Mouse (Mus musculus): ENCODE results near the gene Zdhhc17.

The Zdhhc17 gene

DNA sequence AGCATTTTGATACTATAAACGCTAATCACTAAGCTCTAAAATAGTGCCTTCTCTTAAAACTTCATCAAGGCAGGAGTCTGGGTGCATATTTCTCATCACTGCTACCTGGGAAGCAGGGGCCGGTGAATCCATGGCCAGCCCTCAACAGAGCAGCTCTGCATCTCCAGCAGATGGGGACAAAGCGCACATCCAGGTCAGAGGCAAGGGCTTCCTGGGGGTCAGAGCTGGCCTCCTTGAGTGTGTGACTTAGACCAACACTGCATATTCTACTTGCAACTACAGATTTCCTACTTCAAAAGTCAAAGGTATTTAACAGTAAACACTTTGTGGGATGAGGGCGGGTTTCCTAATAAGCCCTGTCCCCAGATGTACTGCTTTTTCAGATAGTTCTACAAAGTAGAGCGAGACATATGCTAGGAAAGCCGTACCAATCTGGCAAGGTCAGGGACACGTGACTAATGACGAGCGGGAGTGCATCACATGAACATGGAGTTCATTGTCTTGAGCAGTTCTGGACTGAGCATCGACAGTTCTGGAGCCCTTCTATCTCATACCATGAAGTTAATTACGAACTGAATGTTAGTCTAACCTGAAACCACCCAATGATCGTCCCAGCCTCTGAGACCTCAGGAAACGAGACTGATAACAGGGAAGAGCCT is 69.1 kb downstream of the Zdhhc17 start:
- POLR2A ChIA-PET, result interaction anchor here in 2 of 4 experiments (0.7 to 2.0 kb wide), 6 partner anchors 9 to 62 kb away, joined by 3 to 13 read pairs (median 5); partner anchors contain the start of gene Csrp2 (in 1 of the 2)
- CTCF ChIA-PET, result interaction anchor here in 1 of 4 experiments (0.7 kb wide), 1 partner anchor 154 kb away, joined by 5 read pairs; no protein-coding TSS in a partner anchor

DNA sequence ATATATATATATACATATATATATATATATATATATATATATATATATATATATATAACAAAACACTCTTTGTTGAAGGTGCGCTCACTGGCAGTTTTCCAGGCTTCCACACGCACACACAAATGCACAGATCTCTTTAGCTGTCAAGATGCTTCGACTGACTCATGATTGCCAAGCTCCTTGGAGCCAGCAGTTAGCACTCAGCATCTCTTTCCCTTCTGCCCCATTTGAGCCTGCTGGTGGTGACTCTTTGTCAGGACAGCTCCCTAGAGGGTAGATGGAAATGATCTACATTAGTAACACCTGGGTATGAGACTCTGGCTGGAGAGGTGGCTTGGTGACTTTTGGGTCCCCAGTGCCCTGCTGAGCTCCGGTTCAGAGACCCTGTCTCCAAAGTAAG is 70.2 kb downstream of the Zdhhc17 start:
- ChIA-PET CTCF (no interaction called here), POLR2A (interaction anchor here in 3 of 4 experiments (0.6 to 2.0 kb wide), 5 partner anchors 9 to 74 kb away, joined by 3 to 13 read pairs (median 3); partner anchors contain the start of gene Csrp2 (in 2 of the 3))

DNA sequence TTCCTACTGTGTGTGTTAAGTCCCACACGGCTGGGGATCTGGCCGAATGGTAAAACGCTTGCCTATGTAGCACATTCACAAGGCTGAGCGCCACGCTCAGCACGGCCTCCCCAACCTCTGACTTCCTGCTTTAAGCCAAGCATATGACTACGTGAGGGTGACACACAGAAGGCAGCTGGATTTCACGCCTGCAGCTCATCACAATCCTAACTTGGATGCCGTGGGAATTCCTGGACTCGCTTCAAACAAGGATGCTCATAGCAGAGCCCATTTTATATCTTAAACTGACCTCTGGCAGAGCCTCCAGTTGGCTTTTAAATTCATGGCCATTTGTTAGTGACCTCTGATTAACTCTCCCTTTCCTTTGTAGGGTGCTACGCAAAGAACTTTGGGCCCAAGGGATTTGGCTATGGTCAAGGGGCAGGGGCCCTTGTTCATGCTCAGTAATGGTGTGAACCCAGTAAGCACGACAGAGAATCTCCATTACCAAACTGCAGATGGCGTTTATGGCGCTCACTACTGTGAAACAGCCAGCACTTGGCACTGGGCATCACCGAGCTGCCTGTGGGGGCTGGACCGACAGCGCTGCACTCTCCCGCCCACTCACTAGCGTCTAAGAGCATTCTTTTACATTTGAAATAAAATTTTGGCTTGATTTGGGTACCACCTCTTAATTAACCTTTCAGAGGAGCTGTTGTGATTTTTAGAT is 70.9 kb downstream of the Zdhhc17 start:
- ChIA-PET CTCF (no interaction called here), POLR2A (interaction anchor here in 3 of 4 experiments (0.6 to 2.0 kb wide), 6 partner anchors 8 to 19 kb away, joined by 3 to 13 read pairs (median 3); partner anchors contain the start of gene Csrp2 (in 3 of the 3))

DNA sequence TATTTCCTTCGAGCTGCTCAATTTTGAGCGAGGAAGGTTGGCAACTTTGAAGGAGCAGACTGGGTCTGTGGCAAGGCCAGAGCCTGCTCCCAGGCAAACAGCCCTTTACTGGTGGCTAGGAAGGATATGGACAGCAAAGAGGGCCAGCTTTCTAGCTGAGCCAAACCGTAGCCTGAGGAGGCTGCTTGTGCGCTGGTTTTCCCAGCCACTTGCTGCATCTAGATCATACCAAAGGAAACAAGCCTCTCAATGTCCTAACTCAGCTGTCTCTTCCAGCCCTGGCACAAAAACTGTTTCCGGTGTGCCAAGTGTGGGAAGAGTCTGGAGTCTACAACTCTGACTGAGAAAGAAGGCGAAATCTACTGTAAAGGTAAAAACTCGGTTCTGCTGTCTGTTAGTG is 71.6 kb downstream of the Zdhhc17 start:
- POLR2A ChIA-PET, result interaction anchor here in 2 of 4 experiments (0.5 to 1.6 kb wide), 3 partner anchors 9 to 18 kb away, joined by 3 to 5 read pairs (median 3); partner anchors contain the start of gene Csrp2 (in 1 of the 2)
- CTCF ChIA-PET, result no interaction called here

DNA sequence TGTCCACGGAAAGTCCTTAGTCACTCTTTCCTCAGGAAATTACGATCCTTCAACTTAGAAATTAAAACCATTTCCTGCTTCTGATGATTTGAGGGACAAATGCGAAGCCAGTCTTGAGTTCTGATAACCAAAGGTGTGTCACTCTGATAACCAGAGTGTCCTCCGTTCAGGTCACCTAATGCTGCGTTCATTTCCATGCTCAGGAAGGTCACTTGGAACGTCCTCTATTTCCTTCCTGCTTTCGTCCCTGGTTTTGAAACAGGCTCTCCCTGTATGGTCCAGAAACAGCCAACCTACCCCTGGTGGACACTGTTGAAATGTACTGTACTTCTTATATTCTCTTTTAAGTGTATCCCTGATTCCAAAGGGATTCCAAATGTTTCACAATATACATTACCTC is 74.3 kb downstream of the Zdhhc17 start:
- ChIA-PET POLR2A (interaction anchor here in 2 of 4 experiments (0.7 to 2.4 kb wide), 3 partner anchors 9 to 15 kb away, joined by 3 to 13 read pairs (median 6); partner anchors contain the start of gene Csrp2 (in 1 of the 2)), CTCF (interaction anchor here in 1 of 4 experiments (1.2 kb wide), 1 partner anchor 175 kb away, joined by 4 read pairs; no protein-coding TSS in a partner anchor)

DNA sequence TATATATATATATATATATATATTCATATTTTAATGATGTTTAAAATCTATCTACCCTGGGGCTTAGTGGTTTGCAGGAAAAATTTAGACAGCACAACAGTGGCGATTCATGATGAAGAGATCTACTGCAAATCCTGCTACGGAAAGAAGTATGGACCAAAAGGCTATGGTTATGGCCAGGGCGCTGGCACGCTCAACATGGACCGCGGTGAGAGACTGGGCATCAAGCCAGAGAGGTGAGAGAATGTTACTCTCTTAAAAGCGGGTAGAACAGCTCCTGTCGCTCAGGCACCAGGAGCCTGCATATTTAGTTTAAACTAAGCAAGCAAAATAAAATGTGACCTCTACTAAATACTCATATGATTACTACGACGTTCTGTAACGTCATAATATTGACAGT is 74.9 kb downstream of the Zdhhc17 start:
- ChIA-PET POLR2A (interaction anchor here in 3 of 4 experiments (0.7 to 2.4 kb wide), 5 partner anchors 8 to 15 kb away, joined by 3 to 13 read pairs (median 3); partner anchors contain the start of gene Csrp2 (in 3 of the 3)), CTCF (no interaction called here)

DNA sequence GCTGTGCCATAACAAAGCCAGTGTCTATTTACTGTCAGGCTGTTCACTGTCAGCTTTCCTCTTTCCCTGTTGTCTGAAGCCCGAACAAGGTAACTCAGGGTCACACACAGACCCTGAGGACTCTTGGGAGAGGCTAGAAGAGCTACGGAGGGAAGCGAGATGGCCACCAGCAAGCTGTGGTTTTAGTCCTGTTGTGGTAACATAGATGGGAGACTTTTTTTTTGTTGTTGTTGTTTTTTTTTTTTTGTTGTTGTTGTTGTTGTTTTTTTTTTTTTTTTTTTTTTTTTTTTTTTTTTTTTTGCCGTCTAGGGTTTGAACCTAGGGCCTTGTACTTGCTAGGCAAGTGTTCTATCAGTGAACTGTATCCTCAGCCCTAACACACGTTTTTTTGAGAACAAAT is 76.4 kb downstream of the Zdhhc17 start:
- CTCF ChIA-PET, result interaction anchor here in 3 of 4 experiments (0.7 kb wide), 3 partner anchors 78 to 173 kb away, joined by 3 to 7 read pairs (median 4); no protein-coding TSS in a partner anchor
- POLR2A ChIA-PET, result interaction anchor here (0.7 to 2.6 kb wide), 12 partner anchors 13 to 231 kb away, joined by 3 to 13 read pairs (median 4); partner anchors contain the start of genes Csrp2 (in 1 of the 4) and Osbpl8 (in 1 of the 4)

DNA sequence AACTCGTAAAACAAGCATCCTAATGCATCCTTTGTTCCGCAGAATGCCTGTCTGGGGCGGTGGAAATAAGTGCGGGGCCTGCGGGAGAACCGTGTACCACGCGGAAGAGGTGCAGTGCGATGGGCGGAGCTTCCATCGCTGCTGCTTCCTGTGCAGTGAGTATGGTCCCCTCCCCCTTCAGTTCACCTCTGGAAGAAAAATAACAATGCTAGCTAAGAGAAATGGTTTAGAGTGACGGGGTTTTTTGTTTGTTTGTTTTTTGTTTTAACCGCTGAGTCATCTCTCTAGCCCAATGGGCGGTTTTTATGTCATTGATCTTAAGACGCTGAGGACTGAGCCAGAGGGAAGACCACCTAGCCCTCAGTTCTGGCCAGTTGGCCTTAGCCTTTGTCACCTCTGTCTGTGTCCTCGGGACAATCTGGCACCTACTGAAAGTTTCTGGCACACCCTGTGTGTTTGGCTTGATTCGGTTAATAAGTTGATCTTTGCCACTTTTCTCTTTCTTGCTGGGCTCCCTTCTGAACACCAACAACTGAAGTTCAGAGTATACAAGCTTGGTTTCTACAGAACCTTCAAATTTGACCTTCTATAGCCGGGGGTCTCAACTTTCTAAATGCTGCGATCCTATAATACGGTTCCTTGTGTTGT is 77.9 kb downstream of the Zdhhc17 start:
- POLR2A ChIA-PET, result interaction anchor here (0.6 to 7.4 kb wide), 33 partner anchors 9 to 234 kb away, joined by 3 to 128 read pairs (median 4); partner anchors contain the start of genes Csrp2 (in 4 of the 4) and Osbpl8 (in 1 of the 4)
- CTCF ChIA-PET, result interaction anchor here in 2 of 4 experiments (1.0 to 1.4 kb wide), 2 partner anchors 11 to 12 kb away, joined by 4 read pairs; partner anchors contain the start of gene Csrp2 (in 1 of the 2)

DNA sequence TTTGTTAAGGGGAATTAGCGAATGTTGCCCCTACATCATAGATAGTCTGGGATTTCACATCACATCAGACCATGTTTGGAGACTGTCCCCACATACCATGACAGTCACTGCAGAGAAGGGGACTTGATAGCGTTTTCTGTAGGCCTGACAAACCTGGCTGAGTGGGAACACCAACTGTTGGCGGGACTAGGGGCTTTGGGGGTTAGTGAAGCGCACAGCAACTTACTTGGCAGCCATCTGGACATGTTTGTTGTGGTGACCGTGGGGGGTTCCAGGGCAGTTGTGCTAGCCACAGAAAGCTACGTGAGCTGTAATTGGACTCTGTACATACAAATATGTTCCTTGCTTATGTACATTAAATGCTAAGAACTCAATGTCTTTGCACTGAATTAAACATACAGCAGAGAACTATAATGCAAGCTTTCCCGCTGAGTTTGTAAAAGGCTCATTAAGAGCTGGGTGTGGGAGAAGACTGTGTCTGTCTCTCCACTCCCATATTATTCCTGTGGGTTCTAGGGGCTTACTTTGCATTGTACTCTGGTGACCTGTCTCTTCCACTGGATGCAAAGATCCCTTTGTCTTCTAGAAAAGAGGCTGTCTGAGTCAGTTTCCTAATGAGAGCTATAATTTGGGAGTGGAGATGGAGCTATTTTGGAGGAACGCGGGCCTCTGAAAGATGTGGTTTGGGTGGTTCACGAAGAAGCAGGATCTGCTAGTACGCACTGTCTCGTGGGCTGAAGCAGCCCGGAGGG is 78.6 kb downstream of the Zdhhc17 start:
- CTCF ChIA-PET, result interaction anchor here in 2 of 4 experiments (1.0 to 1.4 kb wide), 2 partner anchors 11 kb away, joined by 4 read pairs; partner anchors contain the start of gene Csrp2 (in 1 of the 2)
- POLR2A ChIA-PET, result interaction anchor here (0.6 to 7.4 kb wide), 34 partner anchors 8 to 241 kb away, joined by 3 to 128 read pairs (median 4); partner anchors contain the start of genes Csrp2 (in 4 of the 4) and Osbpl8 (in 1 of the 4)

DNA sequence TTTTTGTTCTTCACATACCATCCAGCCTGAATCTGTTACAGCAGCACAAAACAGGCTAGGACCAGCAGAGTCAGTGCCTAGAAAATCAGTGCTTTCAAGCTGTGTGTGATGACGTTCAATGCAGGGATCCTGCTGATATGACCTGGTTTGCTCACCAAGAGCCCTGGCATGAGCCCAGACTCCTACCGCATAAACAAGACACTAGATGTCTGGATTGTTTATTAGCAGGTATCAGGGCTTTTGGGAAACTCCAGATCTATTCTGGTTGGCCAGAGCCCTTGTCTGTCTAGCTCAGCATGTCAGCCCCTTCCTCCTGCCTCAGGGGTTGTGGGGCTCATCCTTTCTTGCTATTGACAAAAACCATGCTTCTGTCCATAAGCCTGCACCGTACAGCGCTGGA is 80.2 kb downstream of the Zdhhc17 start:
- POLR2A ChIA-PET, result interaction anchor here (1.0 to 7.4 kb wide), 7 partner anchors 9 to 75 kb away, joined by 3 to 128 read pairs (median 19); partner anchors contain the start of gene Csrp2 (in 4 of the 4)

DNA sequence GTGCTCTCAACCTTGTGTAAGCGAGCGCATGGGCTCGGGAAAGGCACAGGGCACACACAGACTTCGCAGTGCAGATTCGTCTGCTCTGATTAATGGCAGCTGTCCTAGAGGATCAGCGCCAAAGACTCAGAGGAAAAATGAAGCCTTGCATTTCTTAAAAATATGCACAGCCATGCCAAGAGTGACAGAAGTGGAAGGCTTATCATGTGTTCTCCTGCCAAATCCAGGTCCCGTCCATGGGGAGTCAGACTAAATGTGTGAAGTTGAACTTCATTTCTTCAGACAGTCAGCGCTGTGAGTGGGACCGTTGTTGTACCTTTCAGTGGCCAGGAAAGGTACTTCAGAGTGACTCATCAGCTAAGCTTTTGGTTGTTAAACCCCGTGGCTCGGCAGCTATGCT is 82.4 kb downstream of the Zdhhc17 start:
- POLR2A ChIA-PET, result interaction anchor here in 3 of 4 experiments (0.6 to 7.4 kb wide), 7 partner anchors 8 to 125 kb away, joined by 3 to 128 read pairs (median 4); partner anchors contain the start of gene Csrp2 (in 2 of the 3)
- CTCF ChIA-PET, result interaction anchor here in 2 of 4 experiments (0.5 to 1.5 kb wide), 3 partner anchors 72 to 598 kb away, joined by 3 to 4 read pairs (median 3); no protein-coding TSS in a partner anchor

More for the DNA sequence above, 80.2 kb downstream of the Zdhhc17 start:
- CTCF ChIA-PET, result no interaction called here

DNA sequence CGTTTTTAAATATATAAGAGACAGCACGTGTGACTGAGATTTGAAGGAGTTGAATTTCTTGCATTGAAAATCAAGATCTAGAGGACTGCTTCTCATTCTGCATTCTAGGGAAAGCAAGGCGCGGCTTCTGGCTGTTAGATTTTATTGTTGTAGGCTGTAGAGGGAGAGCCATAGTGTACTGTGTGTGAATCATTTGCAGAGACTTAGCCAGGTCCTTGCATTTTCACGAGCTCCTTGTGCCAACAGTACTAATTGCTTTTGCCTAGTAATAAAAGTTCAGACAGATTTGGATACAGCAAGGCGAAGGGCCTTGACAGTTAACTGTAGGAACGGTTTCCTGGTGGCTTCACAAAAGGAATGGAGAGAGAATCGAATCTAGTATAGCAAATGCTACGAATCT is 87.3 kb downstream of the Zdhhc17 start:
- POLR2A ChIA-PET, result interaction anchor here in 2 of 4 experiments (0.6 to 8.1 kb wide), 4 partner anchors 7 to 91 kb away, joined by 3 to 85 read pairs (median 4); no protein-coding TSS in a partner anchor
- CTCF ChIA-PET, result no interaction called here

DNA sequence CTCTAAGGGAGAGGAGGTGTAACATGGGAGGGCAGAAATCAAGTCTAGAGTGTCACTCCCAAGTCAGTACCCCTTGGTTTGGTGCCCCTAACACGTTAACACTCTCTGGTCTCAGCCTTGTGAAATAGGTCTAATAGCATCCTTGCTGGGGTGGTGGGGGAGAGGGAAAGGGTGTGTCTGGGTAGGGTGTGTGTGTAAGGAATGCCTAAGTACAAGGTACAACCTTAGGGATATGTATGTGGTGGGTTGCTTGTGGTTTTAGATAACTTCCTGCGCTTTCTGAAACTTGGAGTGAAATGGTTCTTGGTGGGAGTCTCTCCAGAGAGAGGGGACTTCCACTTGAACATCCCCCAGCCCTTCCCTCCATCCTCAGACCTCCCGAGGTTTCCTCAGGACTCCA is 88.0 kb downstream of the Zdhhc17 start:
- POLR2A ChIA-PET, result interaction anchor here in 3 of 4 experiments (0.6 to 8.1 kb wide), 5 partner anchors 8 to 90 kb away, joined by 5 to 128 read pairs (median 28); no protein-coding TSS in a partner anchor
- CTCF ChIA-PET, result no interaction called here

DNA sequence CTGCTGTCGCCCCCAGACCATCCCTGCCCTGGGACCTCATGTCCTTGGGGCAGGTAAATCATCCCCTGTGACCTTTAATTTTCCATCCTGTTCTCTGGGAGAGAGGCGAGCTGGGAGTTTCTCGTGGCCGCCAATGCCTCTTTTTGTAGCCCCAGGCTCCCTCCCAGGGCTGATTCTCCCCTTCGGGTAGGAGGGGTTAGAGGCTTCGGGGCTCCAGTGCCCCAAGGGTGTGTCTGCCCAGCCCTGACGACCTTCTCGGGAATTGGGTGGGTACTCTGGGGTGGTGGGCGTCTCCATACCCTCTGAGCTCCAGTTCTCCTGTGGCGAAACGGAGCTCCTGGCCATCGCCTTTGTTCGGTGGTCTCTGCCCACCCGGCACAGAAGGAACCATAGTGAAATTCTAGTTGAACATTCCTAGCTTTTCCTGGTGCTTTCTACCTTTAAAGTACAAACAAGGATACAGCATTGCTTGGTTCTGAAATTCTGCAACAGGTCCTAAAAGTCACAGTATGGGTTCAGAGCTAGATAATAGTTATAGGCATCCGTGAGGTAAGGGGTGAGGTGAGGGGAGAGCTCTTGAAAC is 89.5 kb downstream of the Zdhhc17 start:
- POLR2A ChIA-PET, result interaction anchor here (0.6 to 8.1 kb wide), 77 partner anchors 8 to 306 kb away, joined by 3 to 128 read pairs (median 5); partner anchors contain the start of genes E2f7 (in 1 of the 4) and Osbpl8 (in 1 of the 4)
- CTCF ChIA-PET, result interaction anchor here in 2 of 4 experiments (1.0 to 1.6 kb wide), 4 partner anchors 11 to 160 kb away, joined by 3 to 4 read pairs (median 4); no protein-coding TSS in a partner anchor

DNA sequence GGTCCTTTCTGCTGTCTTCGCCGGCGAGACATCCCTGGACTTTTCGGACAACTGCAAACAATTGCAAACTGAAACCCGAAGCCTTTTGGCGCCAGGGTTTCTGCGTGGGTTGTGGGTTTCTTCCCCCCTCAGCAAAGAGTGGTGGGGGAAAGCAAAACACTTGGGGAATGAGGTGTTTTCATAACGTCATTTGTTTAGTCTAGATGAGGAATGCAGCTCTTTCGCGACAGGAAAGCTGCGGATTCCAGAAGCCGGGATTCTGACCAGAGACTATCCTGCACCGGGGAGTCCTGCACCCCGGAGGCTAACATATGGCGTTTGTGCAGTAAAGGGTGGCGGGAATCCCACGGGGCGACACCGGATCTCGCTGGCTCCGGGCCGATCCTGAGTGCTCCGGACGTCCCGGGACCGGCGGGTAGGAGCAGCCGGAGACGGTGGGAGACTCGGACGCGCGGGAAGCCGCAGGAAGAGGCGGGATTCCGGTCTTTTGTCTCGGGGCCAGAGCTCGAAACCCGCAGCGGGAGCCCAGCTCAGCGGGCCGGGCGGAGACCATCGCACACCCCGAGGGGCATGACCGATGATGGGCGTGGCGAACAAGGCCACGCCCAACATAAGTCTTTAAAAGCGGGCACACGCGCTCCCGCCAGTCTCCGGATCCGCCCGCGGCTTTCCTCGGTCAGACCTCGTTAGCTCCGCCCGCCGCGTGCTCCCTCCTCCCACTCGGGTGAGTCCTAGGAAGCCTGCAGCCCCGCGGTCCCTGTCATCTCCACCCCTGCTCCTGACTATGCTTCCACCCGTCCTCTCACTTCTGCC is 90.2 kb downstream of the Zdhhc17 start, which contains the start of gene Csrp2:
Csrp2 (plus strand) TSS at position 259 of the 813 bp plus-strand sequence.
- CTCF ChIA-PET, result interaction anchor here in 2 of 4 experiments (1.0 to 1.6 kb wide), 3 partner anchors 12 to 159 kb away, joined by 3 to 4 read pairs (median 3); no protein-coding TSS in a partner anchor

More for the DNA sequence above, 90.2 kb downstream of the Zdhhc17 start, which contains the start of gene Csrp2:
- POLR2A ChIA-PET, result interaction anchor here (0.6 to 8.1 kb wide), 85 partner anchors 9 to 245 kb away, joined by 3 to 128 read pairs (median 5); partner anchors contain the start of genes E2f7 (in 1 of the 4) and Osbpl8 (in 1 of the 4)
